Mouse (Mus musculus): ENCODE measurements around the gene Fbxo46.
"Not testable (repeated sequence)": the region's sequence is repeated elsewhere in the genome, so short reads cannot be mapped to it uniquely, and the experiment has no call there.

The Fbxo46 gene

GRCm38 (mm10) chr7:19119631-19120429 lies at the start of gene Fbxo46:
Gene Fbxo46 (plus strand): TSS chr7:19119859.
- in situ Hi-C loops (cut with MboI, MseI) = no loop called here

- in situ Hi-C loops (cut with MboI, MseI) = not testable (repeated sequence)
Measured at GRCm38 (mm10) chr7:19071024-19071423, 48.6 kb upstream of the Fbxo46 start.

GRCm38 (mm10) chr7:19073504-19073903 lies 46.2 kb upstream of the Fbxo46 start:
- in situ Hi-C loops (cut with MboI, MseI) = no loop called here

- in situ Hi-C loops (cut with MboI, MseI) = no loop called here
Measured at GRCm38 (mm10) chr7:19074494-19074893, 45.2 kb upstream of the Fbxo46 start.

- in situ Hi-C loops (cut with MboI, MseI) = no loop called here
Measured at GRCm38 (mm10) chr7:19075231-19075630, 44.4 kb upstream of the Fbxo46 start.

GRCm38 (mm10) chr7:19075723-19076585 lies 43.7 kb upstream of the Fbxo46 start, which contains the start of gene Dmwd:
Gene Dmwd (plus strand): TSS chr7:19076227.
- in situ Hi-C loops (cut with MboI, MseI) = no loop called here

GRCm38 (mm10) chr7:19076586-19076991 lies 43.1 kb upstream of the Fbxo46 start:
- in situ Hi-C loops (cut with MboI, MseI) = no loop called here

GRCm38 (mm10) chr7:19077761-19078160 lies 41.9 kb upstream of the Fbxo46 start:
- in situ Hi-C loops (cut with MboI, MseI) = no loop called here

- in situ Hi-C loops (cut with MboI, MseI) = no loop called here
Measured at GRCm38 (mm10) chr7:19078732-19079131, 40.9 kb upstream of the Fbxo46 start.

- in situ Hi-C loops (cut with MboI, MseI) = no loop called here
Measured at GRCm38 (mm10) chr7:19080451-19080950, 39.2 kb upstream of the Fbxo46 start.

- in situ Hi-C loops (cut with MboI, MseI) = no loop called here
Measured at GRCm38 (mm10) chr7:19082171-19082570, 37.5 kb upstream of the Fbxo46 start.

GRCm38 (mm10) chr7:19083096-19083495 lies 36.6 kb upstream of the Fbxo46 start:
- in situ Hi-C loops (cut with MboI, MseI) = no loop called here

GRCm38 (mm10) chr7:19083701-19084100 lies 36.0 kb upstream of the Fbxo46 start, which contains the start of gene Dmpk:
Gene Dmpk (plus strand): TSS chr7:19083849.
- in situ Hi-C loops (cut with MboI, MseI) = no loop called here

- in situ Hi-C loops (cut with MboI, MseI) = no loop called here
Measured at GRCm38 (mm10) chr7:19084277-19084771, 35.3 kb upstream of the Fbxo46 start.

- in situ Hi-C loops (cut with MboI, MseI) = no loop called here
Measured at GRCm38 (mm10) chr7:19084921-19085473, 34.7 kb upstream of the Fbxo46 start.

- in situ Hi-C loops (cut with MboI, MseI) = no loop called here
Measured at GRCm38 (mm10) chr7:19085495-19085894, 34.2 kb upstream of the Fbxo46 start.

- in situ Hi-C loops (cut with MboI, MseI) = no loop called here
Measured at GRCm38 (mm10) chr7:19086042-19086441, 33.6 kb upstream of the Fbxo46 start.

GRCm38 (mm10) chr7:19086760-19087159 lies 32.9 kb upstream of the Fbxo46 start:
- in situ Hi-C loops (cut with MboI, MseI) = no loop called here

- in situ Hi-C loops (cut with MboI, MseI) = no loop called here
Measured at GRCm38 (mm10) chr7:19088813-19089212, 30.8 kb upstream of the Fbxo46 start.

- in situ Hi-C loops (cut with MboI, MseI) = no loop called here
Measured at GRCm38 (mm10) chr7:19091913-19092312, 27.7 kb upstream of the Fbxo46 start.

- in situ Hi-C loops (cut with MboI, MseI) = no loop called here
Measured at GRCm38 (mm10) chr7:19092381-19093173, 27.1 kb upstream of the Fbxo46 start.
